Mouse (Mus musculus) gastrocnemius, postnatal 25 days (tissue): ENCODE data around the gene Slco4a1. TPM values are rescaled to one million over a fixed set of nuclear protein-coding genes. Genes with fewer than 3 reads are reported as not detected.

Source experiments
- DNase-seq: peaks from one replicate; pipeline ENCODE4 v3.0.0; 2022
- total RNA-seq, 2 experiments: library from RNA; stranded (reverse); gene quantifications; 1 replicate in 1 of 2; 2 replicates in 1 of 2; pipeline ENCODE4 v1.2.3; 2021

The Slco4a1 gene
- total RNA-seq, 2 experiments from 2014 or later, result not detected

- no peak for DNase-seq
Observed at GRCm38 (mm10) chr2:180508455-180509115, 52.5 kb downstream of the Slco4a1 start.

GRCm38 (mm10) chr2:180510867-180511266 is 54.8 kb downstream of the Slco4a1 start:
- DNase-seq, result no peak

GRCm38 (mm10) chr2:180511875-180512661 is 56.0 kb downstream of the Slco4a1 start:
- DNase-seq, result no peak

- no peak for DNase-seq
Observed at GRCm38 (mm10) chr2:180513019-180513418, 57.0 kb downstream of the Slco4a1 start.

- no peak for DNase-seq
Observed at GRCm38 (mm10) chr2:180513835-180514234, 57.8 kb downstream of the Slco4a1 start.

- DNase-seq, result no peak
Observed at GRCm38 (mm10) chr2:180521437-180522221, 65.6 kb downstream of the Slco4a1 start.

- no peak for DNase-seq
Observed at GRCm38 (mm10) chr2:180522825-180523224, 66.8 kb downstream of the Slco4a1 start.

Other genes with a start within 250 kb of the Slco4a1 start
- 10 to 100 TPM in 1 of 2 experiments, 1 to 10 TPM in 1; 8.0 to 10.0 TPM for gene Lama5, start 230.4 kb upstream of the Slco4a1 start, total RNA-seq
- gene Rps21, start 198.9 kb upstream of the Slco4a1 start, total RNA-seq, result 100 to 1,000 TPM; 342 to 348 TPM
- 10 to 100 TPM in 1 of 2 experiments, 1 to 10 TPM in 1; 8.6 to 10.7 TPM for gene Cables2, start 182.7 kb upstream of the Slco4a1 start, total RNA-seq
- gene Rbbp8nl, start 166.4 kb upstream of the Slco4a1 start, total RNA-seq, result not detected
- gene Gata5, start 121.5 kb upstream of the Slco4a1 start, total RNA-seq, result not detected
- gene Ntsr1, start 43.7 kb downstream of the Slco4a1 start, total RNA-seq, result not detected
- 1 to 10 TPM; 4.1 to 4.5 TPM for gene Mrgbp, start 125.1 kb downstream of the Slco4a1 start, total RNA-seq
- 10 to 100 TPM; 20.0 to 23.6 TPM for gene Ogfr, start 133.0 kb downstream of the Slco4a1 start, total RNA-seq
- gene Col9a3, start 141.5 kb downstream of the Slco4a1 start, total RNA-seq, result under 1 TPM; 0.16 to 0.59 TPM
- gene Tcfl5, start 186.5 kb downstream of the Slco4a1 start, total RNA-seq, result under 1 TPM in 1 of 2 experiments, not detected in 1; 0.18 TPM